Mouse (Mus musculus) frontal cortex, adult 2 months (tissue): ENCODE measurements around the gene Bglap3. TPM values are rescaled to one million over a fixed set of nuclear protein-coding genes. Genes with fewer than 3 reads are reported as not detected.
"Not testable (repeated sequence)": the region's sequence is repeated elsewhere in the genome, so short reads cannot be mapped to it uniquely, and the experiment has no call there.

Experiments used
- DNase-seq, 2 experiments: peaks; one replicate each; pipeline ENCODE4 v3.0.0; 2022; ENCODE audit warnings: low spot score in 1 of 2; ENCODE audit errors: extremely low spot score in 1 of 2
- polyA plus RNA-seq: library from polyadenylated mRNA; depleted of rRNA; stranded (reverse); fragments of >200 nt; gene quantifications from 2 replicates; pipeline ENCODE4 v1.2.3, GENCODE M21; 2012

Gene Bglap3
- polyA plus RNA-seq, 1 experiment, result 0.46 TPM

DNA sequence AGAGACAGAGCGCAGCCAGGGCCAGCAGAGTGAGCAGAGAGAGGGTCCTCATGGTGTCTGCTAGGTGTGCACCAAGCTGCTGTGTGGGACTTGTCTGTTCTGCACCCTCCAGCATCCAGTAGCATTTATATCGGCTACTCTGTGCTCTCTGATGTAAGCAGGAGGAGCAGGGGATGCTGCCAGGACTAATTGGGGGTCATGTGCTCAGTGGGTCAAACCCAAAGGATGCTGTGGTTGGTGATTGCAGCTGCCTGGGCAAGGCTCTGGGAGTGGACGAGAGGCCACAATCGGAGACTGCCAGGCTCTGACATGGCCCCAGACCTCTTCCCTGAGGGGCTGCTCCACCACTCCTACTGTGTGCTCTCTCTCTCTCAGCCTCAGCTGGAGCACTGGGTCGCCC, 6.1 kb upstream of the Bglap3 start, which contains the start of gene Bglap2:
TSS of gene Bglap2 (minus strand) at position 101 of the 400 bp plus-strand sequence.
- not testable (repeated sequence) for DNase-seq

GRCm38 (mm10) chr3:88376644-88377043, 4.1 kb upstream of the Bglap3 start:
- DNase-seq, result not testable (repeated sequence)

- not testable (repeated sequence) for DNase-seq
Observed at GRCm38 (mm10) chr3:88375750-88376626, 3.4 kb upstream of the Bglap3 start.

GRCm38 (mm10) chr3:88368511-88368910, 4.0 kb downstream of the Bglap3 start:
- not testable (repeated sequence) for DNase-seq

- not testable (repeated sequence) for DNase-seq
Observed at GRCm38 (mm10) chr3:88367517-88367916, 5.0 kb downstream of the Bglap3 start.

DNA sequence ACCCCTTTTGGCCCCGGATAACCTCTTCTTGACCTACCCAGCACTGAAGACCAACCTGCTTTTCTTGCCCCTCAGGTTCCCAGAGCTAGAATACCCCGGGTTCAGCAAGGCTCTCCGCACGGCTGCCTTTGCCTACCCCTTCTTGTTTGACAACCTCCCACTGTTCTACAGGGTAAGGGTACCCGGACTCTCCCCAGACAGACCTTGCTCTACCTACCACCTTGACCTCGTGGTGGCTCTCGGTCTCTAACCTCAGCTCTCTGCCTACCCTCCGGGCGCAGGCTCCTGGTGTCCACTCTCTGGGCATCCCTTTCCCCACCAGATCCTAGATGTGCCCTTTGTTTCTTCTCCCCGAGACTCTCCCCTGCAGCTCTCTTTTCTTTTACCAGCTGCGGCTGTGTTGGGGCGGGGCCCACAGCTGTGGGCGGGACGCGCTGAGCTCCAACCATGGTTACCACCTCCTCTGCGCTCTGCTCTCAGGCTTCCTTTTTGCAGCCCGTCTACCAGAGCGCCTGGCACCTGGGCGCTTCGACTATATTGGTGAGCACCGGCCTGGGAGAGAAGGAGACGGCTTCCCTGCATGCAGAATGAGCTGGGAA, 5.6 kb downstream of the Bglap3 start:
- peak in 1 of 2 experiments; percentile 74 for DNase-seq

GRCm38 (mm10) chr3:88365705-88366361, 6.7 kb downstream of the Bglap3 start:
- peak in 1 of 2 experiments; percentile 38 for DNase-seq

DNA sequence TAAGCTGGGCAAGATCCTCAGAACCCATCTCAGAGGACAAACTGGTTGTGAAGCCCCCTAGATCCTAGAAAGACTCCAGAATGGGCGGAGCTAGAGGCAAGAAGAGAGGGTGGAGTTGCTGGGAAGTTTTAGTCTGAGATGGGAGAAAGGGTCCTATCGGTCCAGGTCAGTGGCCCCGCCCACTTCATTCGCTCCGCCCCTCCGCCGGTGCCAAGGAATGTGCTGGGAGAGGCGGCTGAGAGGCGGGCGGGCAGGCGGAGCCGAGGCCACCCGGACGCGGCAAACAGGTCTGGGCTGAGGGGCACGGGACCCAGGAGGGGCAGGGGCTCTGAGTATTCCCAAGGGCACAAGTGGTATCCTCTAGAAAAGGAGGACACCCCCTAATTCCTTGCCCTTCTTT, 8.2 kb downstream of the Bglap3 start, which contains the start of gene Paqr6:
TSS of gene Paqr6 (plus strand) at position 248 of the 400 bp plus-strand sequence.
- DNase-seq, result no peak

GRCm38 (mm10) chr3:88363700-88364099, 8.8 kb downstream of the Bglap3 start:
- DNase-seq, result peak in 1 of 2 experiments; percentile 44

GRCm38 (mm10) chr3:88361612-88362313, 10.8 kb downstream of the Bglap3 start:
- DNase-seq, result no peak

GRCm38 (mm10) chr3:88361096-88361495, 11.4 kb downstream of the Bglap3 start:
- no peak for DNase-seq

- DNase-seq, result no peak
Observed at GRCm38 (mm10) chr3:88359989-88360388, 12.6 kb downstream of the Bglap3 start.

GRCm38 (mm10) chr3:88359584-88359983, 13.0 kb downstream of the Bglap3 start:
- DNase-seq, result no peak

DNA sequence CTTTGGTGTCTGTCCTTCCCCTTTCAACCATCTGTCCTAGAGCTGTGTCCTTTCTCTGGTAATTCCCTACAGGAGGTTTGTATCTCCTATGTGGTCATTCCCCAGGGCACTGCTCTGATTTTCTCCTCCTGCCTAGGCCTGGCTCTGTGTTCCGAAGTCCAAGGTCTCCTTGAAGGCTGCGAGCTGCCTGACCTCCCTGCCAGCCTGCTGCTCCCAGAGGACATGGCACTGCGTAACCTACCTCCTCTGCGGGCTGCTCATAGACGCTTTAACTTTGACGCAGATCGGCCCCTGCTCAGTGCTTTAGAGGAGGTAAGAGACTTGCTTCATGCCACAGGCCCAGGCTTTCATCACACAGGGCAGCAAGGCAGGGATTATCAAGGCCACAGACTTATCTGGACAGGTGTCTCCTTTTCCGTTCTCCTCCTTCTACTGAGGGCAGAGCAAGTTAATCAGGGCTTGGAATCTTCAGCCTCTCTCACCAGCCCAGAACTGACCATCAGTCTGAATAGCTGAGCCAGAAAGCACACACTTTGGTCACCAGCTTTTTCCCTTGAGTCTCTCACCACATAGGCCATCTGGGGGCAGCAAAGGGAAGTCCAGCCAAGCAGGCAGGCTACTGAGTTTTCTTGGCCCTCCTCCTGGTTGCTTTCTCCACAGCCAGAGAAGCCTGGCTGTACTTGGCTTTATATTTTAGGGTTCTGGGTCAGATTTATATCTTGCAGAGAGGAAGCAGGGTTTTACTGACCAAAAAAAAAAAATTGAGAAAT, 18.0 kb downstream of the Bglap3 start:
- peak in 1 of 2 experiments; percentile 48 for DNase-seq

- DNase-seq, result no peak
Observed at GRCm38 (mm10) chr3:88352907-88353306, 19.6 kb downstream of the Bglap3 start.

GRCm38 (mm10) chr3:88350732-88351131, 21.8 kb downstream of the Bglap3 start:
- peak in 1 of 2 experiments; percentile 29 for DNase-seq

- DNase-seq, result no peak
Observed at GRCm38 (mm10) chr3:88339006-88339405, 33.5 kb downstream of the Bglap3 start.

- no peak for DNase-seq
Observed at GRCm38 (mm10) chr3:88338316-88338715, 34.2 kb downstream of the Bglap3 start.

- peak in 1 of 2 experiments; percentile 57 for DNase-seq
Observed at GRCm38 (mm10) chr3:88337367-88338020, 35.0 kb downstream of the Bglap3 start.
